In the genomic region with DNA sequence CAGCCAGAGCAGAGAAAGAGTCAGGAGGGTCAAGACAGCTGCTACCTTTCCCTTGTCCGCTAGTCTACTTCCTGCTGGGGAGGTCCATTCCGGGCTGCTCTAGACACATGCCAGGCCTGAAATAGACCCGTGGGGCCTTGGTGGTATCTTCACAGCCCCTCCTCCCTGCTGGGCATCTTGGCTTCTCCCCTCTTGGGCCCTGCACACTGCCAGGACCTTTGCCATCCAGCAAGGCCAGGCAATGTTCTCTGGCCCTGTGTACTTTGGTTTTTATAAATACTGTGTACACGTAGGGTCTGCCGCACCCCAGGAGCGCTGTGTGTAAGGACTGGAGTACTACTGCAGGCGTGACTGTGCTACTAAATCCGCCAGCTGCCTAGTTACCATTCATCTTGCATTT, we compare ENCODE assay signal across 10 mouse cellular contexts. TPM values are rescaled to one million over a fixed set of nuclear protein-coding genes. Genes with fewer than 3 reads are reported as not detected.
DNase-seq lines count a peak whose midpoint lies in the region; ATAC-seq and TF ChIP-seq lines count a peak whose summit lies in the region.
"Had no signal": no experiment of that assay in that cellular context is flagged by ENCODE, and none has a peak within 500 bp of the region (broad histone marks: within the 10 kb centered on the region; RNA-seq: fewer than 3 reads in every experiment).

No protein-coding gene starts in this region.

- H3K4me3 ChIP-seq in neural tube, embryonic 11.5 days (ENCODE audit: low read depth, low read length) = no peak overlapping the region
- H3K4me3 ChIP-seq in neural tube, embryonic 15.5 days (replicated peaks) = no peak overlapping the region
- H3K4me3 ChIP-seq in heart, embryonic 10.5 days = no peak overlapping the region
- H3K4me3 ChIP-seq in intestine, embryonic 16.5 days (ENCODE audit: low read length) = no peak overlapping the region
- H3K4me3 ChIP-seq in stomach, postnatal 0 days (ENCODE audit: low read depth, low read length) = no peak overlapping the region
- H3K4me3 ChIP-seq in thymus, adult 2 months (ENCODE audit: control insufficient read depth, insufficient read depth, low read length) = no peak overlapping the region
- H3K4me3 ChIP-seq: erythroblast, embryonic 14.5 days had no signal

- no peak for TF ChIP-seq EP300 in stomach, postnatal 0 days (optimal IDR thresholded peaks at IDR 0.05)

- H3K9ac ChIP-seq in neural tube, embryonic 11.5 days (ENCODE audit: low read length) = no peak overlapping the region
- H3K9ac ChIP-seq in neural tube, embryonic 15.5 days (replicated peaks) = no peak overlapping the region
- 0 out of 2 replicates have a peak overlapping the region, but pooled peaks have one; percentile 18 for H3K9ac ChIP-seq in intestine, embryonic 16.5 days (ENCODE audit: low read depth, low read length)
- H3K9ac ChIP-seq in stomach, postnatal 0 days (ENCODE audit: low read length) = no peak overlapping the region
- H3K9ac ChIP-seq: lung, embryonic 14.5 days had no signal

- TF ChIP-seq POLR2A in thymus, adult 2 months (IDR thresholded peaks at IDR 0.05; ENCODE audit: control insufficient read depth, extremely low read depth, insufficient read depth, low read length, poor library complexity) = no peak

- 75% methylated on average over 8 of the region's 8 CpGs for whole genome bisulfite sequencing in neural tube, embryonic 11.5 days
- 52% methylated on average over 8 of the region's 8 CpGs for WGBS in neural tube, embryonic 15.5 days
- WGBS in heart, embryonic 10.5 days = 53% methylated on average over 8 of the region's 8 CpGs
- WGBS in intestine, embryonic 16.5 days = 52% methylated on average over 8 of the region's 8 CpGs
- 43% methylated on average over 8 of the region's 8 CpGs for WGBS in stomach, postnatal 0 days
- 60% methylated on average over 8 of the region's 8 CpGs for WGBS in thymus, adult 2 months

- H3K9me3 ChIP-seq in neural tube, embryonic 11.5 days (ENCODE audit: control insufficient read depth, low read length) = no peaks in the 10 kb centered on the region
- no peaks in the 10 kb centered on the region for H3K9me3 ChIP-seq in neural tube, embryonic 15.5 days (replicated peaks)
- no peaks in the 10 kb centered on the region for H3K9me3 ChIP-seq in heart, embryonic 10.5 days
- no peaks in the 10 kb centered on the region for H3K9me3 ChIP-seq in intestine, embryonic 16.5 days (ENCODE audit: control insufficient read depth, low read length)
- H3K9me3 ChIP-seq in stomach, postnatal 0 days (ENCODE audit: control insufficient read depth, low read length) = no peaks in the 10 kb centered on the region

- no peak for DNase-seq in neural tube, embryonic 11.5 days (ENCODE audit: low spot score)
- no peak for DNase-seq in heart, embryonic 10.5 days (ENCODE audit: low spot score)
- DNase-seq in stomach, postnatal 0 days (ENCODE audit: low spot score) = peak; percentile 49
- no peak for DNase-seq in thymus, adult 2 months
- DNase-seq in spleen, adult 18-20 months = no peak
- DNase-seq in adrenal gland, adult (ENCODE audit: inconsistent age in 2 of 2, low spot score in 1 of 2) = no peak
- DNase-seq: lung, embryonic 14.5 days had no signal

- TF ChIP-seq CTCF in stomach, postnatal 0 days (IDR thresholded peaks at IDR 0.05; ENCODE audit: low read depth) = no peak
- no peak for TF ChIP-seq CTCF in thymus, adult 2 months (IDR thresholded peaks at IDR 0.05; ENCODE audit: borderline replicate concordance, control insufficient read depth, extremely low read depth, insufficient read depth, low read length, poor library complexity)

- no peak overlapping the region for H3K4me2 ChIP-seq in neural tube, embryonic 11.5 days (ENCODE audit: low read depth)
- H3K4me2 ChIP-seq in neural tube, embryonic 15.5 days = no peak overlapping the region
- no peak overlapping the region for H3K4me2 ChIP-seq in intestine, embryonic 16.5 days (ENCODE audit: low read depth, low read length)
- H3K4me2 ChIP-seq in stomach, postnatal 0 days (replicated peaks; ENCODE audit: low read depth) = no peak overlapping the region
- H3K4me2 ChIP-seq: lung, embryonic 14.5 days had no signal

- H3K27ac ChIP-seq in neural tube, embryonic 11.5 days (ENCODE audit: low read depth, low read length) = 0 out of 2 replicates have a peak overlapping the region, but pooled peaks have one; percentile 1
- H3K27ac ChIP-seq in neural tube, embryonic 15.5 days (replicated peaks) = no peak overlapping the region
- peak overlapping the region; percentile 77; the same call in 1 of the 2 replicates for H3K27ac ChIP-seq in heart, embryonic 10.5 days
- peak overlapping the region; percentile 59 for H3K27ac ChIP-seq in intestine, embryonic 16.5 days (ENCODE audit: low read length)
- peak overlapping the region; percentile 49; the same call in 1 of the 2 replicates for H3K27ac ChIP-seq in stomach, postnatal 0 days (replicated peaks)
- H3K27ac ChIP-seq in thymus, adult 2 months (ENCODE audit: control insufficient read depth, insufficient read depth, low read length) = no peak overlapping the region

- H3K4me1 ChIP-seq in neural tube, embryonic 11.5 days (ENCODE audit: control insufficient read depth, insufficient read depth, low read length) = peaks cover 43% of the 10 kb centered on the region
- peaks cover 89% of the 10 kb centered on the region for H3K4me1 ChIP-seq in neural tube, embryonic 15.5 days
- H3K4me1 ChIP-seq in heart, embryonic 10.5 days = peaks cover 98% of the 10 kb centered on the region
- H3K4me1 ChIP-seq in intestine, embryonic 16.5 days (ENCODE audit: control insufficient read depth, insufficient read depth, low read length) = peaks cover 88% of the 10 kb centered on the region
- peaks cover 22% of the 10 kb centered on the region for H3K4me1 ChIP-seq in stomach, postnatal 0 days (replicated peaks; ENCODE audit: control insufficient read depth, insufficient read depth)
- H3K4me1 ChIP-seq in thymus, adult 2 months (replicated peaks; ENCODE audit: control insufficient read depth, insufficient read depth, low read length) = peaks cover 75% of the 10 kb centered on the region

- no peak for ATAC-seq in neural tube, embryonic 11.5 days (ENCODE audit: insufficient read depth, low FRiP score, low TSS enrichment)
- ATAC-seq in neural tube, embryonic 15.5 days (ENCODE audit: low FRiP score) = no peak
- no peak for ATAC-seq in intestine, embryonic 16.5 days
- ATAC-seq in stomach, postnatal 0 days (ENCODE audit: low FRiP score, low TSS enrichment) = peak; percentile 38; the same call in 1 of the 2 replicates

- H3K27me3 ChIP-seq in neural tube, embryonic 11.5 days (ENCODE audit: control insufficient read depth, insufficient read depth, low read length) = no peaks in the 10 kb centered on the region
- H3K27me3 ChIP-seq in neural tube, embryonic 15.5 days (replicated peaks) = no peaks in the 10 kb centered on the region
- H3K27me3 ChIP-seq in heart, embryonic 10.5 days (ENCODE audit: insufficient read depth, poor library complexity, severe bottlenecking) = no peaks in the 10 kb centered on the region
- H3K27me3 ChIP-seq in intestine, embryonic 16.5 days (replicated peaks; ENCODE audit: control insufficient read depth, insufficient read depth, low read length) = no peaks in the 10 kb centered on the region
- no peaks in the 10 kb centered on the region for H3K27me3 ChIP-seq in stomach, postnatal 0 days (ENCODE audit: control insufficient read depth, insufficient read depth, low read length)
- H3K27me3 ChIP-seq in thymus, adult 2 months (ENCODE audit: control insufficient read depth, insufficient read depth, low read length) = no peaks in the 10 kb centered on the region

- H3K36me3 ChIP-seq in neural tube, embryonic 11.5 days (ENCODE audit: control insufficient read depth, insufficient read depth, low read length) = no peaks in the 10 kb centered on the region
- no peaks in the 10 kb centered on the region for H3K36me3 ChIP-seq in neural tube, embryonic 15.5 days
- H3K36me3 ChIP-seq in heart, embryonic 10.5 days = peaks cover 20% of the 10 kb centered on the region
- no peaks in the 10 kb centered on the region; the same call in 1 of the 2 replicates for H3K36me3 ChIP-seq in intestine, embryonic 16.5 days (ENCODE audit: control insufficient read depth, insufficient read depth, low read length)
- H3K36me3 ChIP-seq in stomach, postnatal 0 days (ENCODE audit: control insufficient read depth, insufficient read depth, low read length) = peaks cover 10% of the 10 kb centered on the region; the same call in 1 of the 2 replicates
- no peaks in the 10 kb centered on the region for H3K36me3 ChIP-seq in thymus, adult 2 months (ENCODE audit: control insufficient read depth, insufficient read depth, low read length)

RNA-seq across cellular contexts. Expression of gene Zmiz1, which starts 54.5 kb away (rescaled TPM):
- polyA plus RNA-seq in neural tube, embryonic 11.5 days (2014; fragmentation: Nextera tagmentation; extraction: Ambion mirVana) = 57.4 and 60.2 TPM in 2 replicates
- 51.1 and 54.7 TPM in 2 replicates for polyA plus RNA-seq in neural tube, embryonic 15.5 days (2015; fragmentation: Nextera tagmentation; extraction: Ambion mirVana)
- 38.1 and 45.8 TPM in 2 replicates for polyA plus RNA-seq in heart, embryonic 10.5 days (2016; fragmentation: Nextera tagmentation; extraction: Ambion mirVana)
- 21.2 and 22.3 TPM in 2 replicates for polyA plus RNA-seq in intestine, embryonic 16.5 days (2015; fragmentation: Nextera tagmentation; extraction: Ambion mirVana)
- 13.0 and 13.8 TPM in 2 replicates for polyA plus RNA-seq in stomach, postnatal 0 days (2015; fragmentation: Nextera tagmentation; extraction: Ambion mirVana)
- 58.9 and 93.6 TPM in 2 replicates for polyA plus RNA-seq in thymus, adult 2 months (2012; rRNA removed)

Comparison
In these comparisons a context has a peak if more than half of its experiments do, and no peak if none do; other contexts are left out.
1. H3K27ac ChIP-seq: peak in neural tube, embryonic 11.5 days (single experiment), heart, embryonic 10.5 days (single experiment), intestine, embryonic 16.5 days (single experiment) and stomach, postnatal 0 days (single experiment); none in neural tube, embryonic 15.5 days (single experiment) and thymus, adult 2 months (single experiment).